8 mouse cellular contexts compared by ENCODE assay signal in genomic region chr2:29253205-29253865, GRCm38 (mm10). TPM values are rescaled to one million over a fixed set of nuclear protein-coding genes. Genes with fewer than 3 reads are reported as not detected.
DNase-seq lines count a peak whose midpoint lies in the region; ATAC-seq and TF ChIP-seq lines count a peak whose summit lies in the region.

No protein-coding gene starts in this region.

- peaks cover 99% of the 10 kb centered on the region for H3K27me3 ChIP-seq in heart, embryonic 13.5 days (replicated peaks)
- H3K27me3 ChIP-seq in kidney, postnatal 0 days (ENCODE audit: insufficient read depth, low read length), result peaks cover 55% of the 10 kb centered on the region
- H3K27me3 ChIP-seq in liver, embryonic 15.5 days, result peaks cover 86% of the 10 kb centered on the region
- H3K27me3 ChIP-seq in neural tube, embryonic 12.5 days (replicated peaks), result peaks cover 62% of the 10 kb centered on the region

- peak; percentile 68 for ATAC-seq in common myeloid progenitor, adult 5-6 weeks (replicated peaks; ENCODE audit: low read depth, poor library complexity, severe bottlenecking)
- ATAC-seq in heart, embryonic 13.5 days (ENCODE audit: extremely low read depth, insufficient number of reproducible peaks, low FRiP score, low TSS enrichment), result no peak
- peak; percentile 68 for ATAC-seq in kidney, postnatal 0 days (replicated peaks; ENCODE audit: low FRiP score, low read depth)
- ATAC-seq in liver, embryonic 15.5 days (ENCODE audit: insufficient read depth), result no peak
- peak; percentile 46 for ATAC-seq in neural tube, embryonic 12.5 days (ENCODE audit: low FRiP score, low read depth)
- no peak for ATAC-seq in inflammation-experienced regulatory T-cells, adult 6 months

- 3% methylated on average over 21 of the region's 22 CpGs for WGBS in heart, embryonic 13.5 days
- WGBS in kidney, postnatal 0 days, result 4% methylated on average over 21 of the region's 22 CpGs
- 3% methylated on average over 20 of the region's 22 CpGs for WGBS in liver, embryonic 15.5 days (ENCODE audit: insufficient replicate concordance)
- under 1% methylated on average over 22 of the region's 22 CpGs for WGBS in neural tube, embryonic 12.5 days

- peak overlapping the region; percentile 81 for H3K9ac ChIP-seq in heart, embryonic 13.5 days
- H3K9ac ChIP-seq in kidney, postnatal 0 days (ENCODE audit: low read depth, low read length), result peak overlapping the region; percentile 65; the same call in 1 of the 2 replicates
- H3K9ac ChIP-seq in liver, embryonic 15.5 days, result no peak overlapping the region
- H3K9ac ChIP-seq in neural tube, embryonic 12.5 days, result peak overlapping the region; percentile 58

- H3K4me1 ChIP-seq in heart, embryonic 13.5 days, result peaks cover 37% of the 10 kb centered on the region
- H3K4me1 ChIP-seq in kidney, postnatal 0 days (replicated peaks; ENCODE audit: insufficient read depth, low read length), result peaks cover 27% of the 10 kb centered on the region; the same call in 1 of the 2 replicates
- H3K4me1 ChIP-seq in liver, embryonic 15.5 days (replicated peaks), result peaks cover 31% of the 10 kb centered on the region
- H3K4me1 ChIP-seq in neural tube, embryonic 12.5 days, result peaks cover 60% of the 10 kb centered on the region

- H3K4me3 ChIP-seq in heart, embryonic 13.5 days, result peak overlapping the region; percentile 73
- H3K4me3 ChIP-seq in kidney, postnatal 0 days (replicated peaks; ENCODE audit: low read depth, low read length), result peak overlapping the region; percentile 72
- peak overlapping the region; percentile 56 for H3K4me3 ChIP-seq in liver, embryonic 15.5 days (replicated peaks)
- peak overlapping the region; percentile 53 for H3K4me3 ChIP-seq in neural tube, embryonic 12.5 days

- H3K9me3 ChIP-seq in heart, embryonic 13.5 days, result no peaks in the 10 kb centered on the region
- no peaks in the 10 kb centered on the region for H3K9me3 ChIP-seq in kidney, postnatal 0 days (replicated peaks; ENCODE audit: low read length)
- H3K9me3 ChIP-seq in liver, embryonic 15.5 days (replicated peaks), result no peaks in the 10 kb centered on the region
- H3K9me3 ChIP-seq in neural tube, embryonic 12.5 days, result no peaks in the 10 kb centered on the region

- peak; percentile 25 to 32 for DNase-seq in spleen, adult 18-20 months
- DNase-seq in spleen, adult 12 weeks (ENCODE audit: low spot score), result no peak
- peak; percentile 71 for DNase-seq in kidney, postnatal 0 days (ENCODE audit: low spot score)

- H3K4me2 ChIP-seq in heart, embryonic 13.5 days, result peak overlapping the region; percentile 93
- H3K4me2 ChIP-seq in kidney, postnatal 0 days (ENCODE audit: low read length), result peak overlapping the region; percentile 99
- peak overlapping the region; percentile 71 for H3K4me2 ChIP-seq in liver, embryonic 15.5 days
- peak overlapping the region; percentile 100 for H3K4me2 ChIP-seq in neural tube, embryonic 12.5 days (replicated peaks)

- H3K27ac ChIP-seq in heart, embryonic 13.5 days (replicated peaks), result no peak overlapping the region
- 0 out of 2 replicates have a peak overlapping the region, but pooled peaks have one; percentile 8 for H3K27ac ChIP-seq in kidney, postnatal 0 days
- H3K27ac ChIP-seq in liver, embryonic 15.5 days (replicated peaks), result no peak overlapping the region
- peak overlapping the region; percentile 15; the same call in 1 of the 2 replicates for H3K27ac ChIP-seq in neural tube, embryonic 12.5 days

- TF ChIP-seq CTCF in kidney, postnatal 0 days (IDR thresholded peaks at IDR 0.05; ENCODE audit: low read depth), result peak; percentile 48; the same call in 1 of the 2 replicates

- H3K36me3 ChIP-seq in heart, embryonic 13.5 days, result no peaks in the 10 kb centered on the region
- no peaks in the 10 kb centered on the region for H3K36me3 ChIP-seq in kidney, postnatal 0 days (ENCODE audit: insufficient read depth, low read length)
- no peaks in the 10 kb centered on the region for H3K36me3 ChIP-seq in liver, embryonic 15.5 days (replicated peaks)
- no peaks in the 10 kb centered on the region for H3K36me3 ChIP-seq in neural tube, embryonic 12.5 days

RNA-seq across cellular contexts. Expression of gene Ntng2, which starts 0.5 kb away (rescaled TPM):
- 1.9 and 5.1 TPM in 2 replicates for total RNA-seq in common myeloid progenitor, adult 5-6 weeks (2017)
- polyA plus RNA-seq in heart, embryonic 13.5 days (2015; fragmentation: Nextera tagmentation; extraction: Ambion mirVana), result 0.19 and 0.28 TPM in 2 replicates
- 2.4 TPM in 2 replicates for polyA plus RNA-seq in kidney, postnatal 0 days (2015; fragmentation: Nextera tagmentation; extraction: Ambion mirVana)
- 0.15 and 0.28 TPM in 2 replicates for polyA plus RNA-seq in liver, embryonic 15.5 days (2015; fragmentation: Nextera tagmentation; extraction: Ambion mirVana)
- polyA plus RNA-seq in neural tube, embryonic 12.5 days (2016; fragmentation: Nextera tagmentation; extraction: Ambion mirVana), result 2.0 and 2.4 TPM in 2 replicates
- 1 to 10 TPM; 2.7 to 3.4 (median 2.9) TPM for polyA plus RNA-seq in inflammation-experienced regulatory T-cells, adult 6 months (2017; shearing (Covaris generic))

Comparison
In these comparisons a context has a peak if more than half of its experiments do, and no peak if none do; other contexts are left out.
1. ATAC-seq: peak in common myeloid progenitor, adult 5-6 weeks (single experiment), kidney, postnatal 0 days (single experiment) and neural tube, embryonic 12.5 days (single experiment); none in heart, embryonic 13.5 days (single experiment), liver, embryonic 15.5 days (single experiment) and inflammation-experienced regulatory T-cells, adult 6 months (single experiment).
2. H3K27ac ChIP-seq: peak in kidney, postnatal 0 days (single experiment) and neural tube, embryonic 12.5 days (single experiment); none in heart, embryonic 13.5 days (single experiment) and liver, embryonic 15.5 days (single experiment).
3. Peak in every context shown above with its lines, with median percentiles within 50 percentile points of each other: H3K4me2 ChIP-seq and H3K4me3 ChIP-seq.